Mouse (Mus musculus): ENCODE results near the gene Olfr420. TPM values are rescaled to one million over a fixed set of nuclear protein-coding genes. Genes with fewer than 3 reads are reported as not detected.

The Olfr420 gene
- polyA plus RNA-seq (2014; fragmentation: Illumina TruSeq; extraction: RNeasy Lipid Tissue Mini Kit (QIAGEN cat#74804); ENCODE audit: low read depth, low replicate concordance): not detected

GRCm38 (mm10) chr1:174155333-174155732 lies at the start of gene Olfr420:
TSS of gene Olfr420 (plus strand) at chr1:174155633.

DNA sequence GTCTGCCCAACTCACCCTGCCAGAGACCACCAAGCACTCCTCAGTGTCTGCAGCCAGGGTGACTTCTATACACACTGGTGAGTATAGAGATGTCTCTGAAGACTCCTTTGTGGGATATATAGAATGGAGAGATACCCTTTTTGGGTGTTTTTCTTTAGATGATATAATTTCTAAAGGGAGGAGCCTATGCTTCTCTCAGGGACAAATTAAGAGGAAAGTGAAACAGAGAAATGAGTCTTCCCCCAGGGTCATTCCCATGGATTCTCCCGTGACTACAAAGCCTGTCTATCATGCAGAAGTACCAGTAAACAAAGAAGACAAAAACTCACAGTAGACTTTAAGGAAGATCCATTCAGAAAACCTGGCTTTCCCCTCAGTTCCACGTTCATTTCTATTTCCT lies 34.4 kb upstream of the Olfr420 start, which contains the start of gene Olfr231:
Gene Olfr231 (minus strand): TSS at position 101 of the 400 bp plus-strand sequence.

GRCm38 (mm10) chr1:174131217-174131616 lies 24.2 kb upstream of the Olfr420 start, which contains the start of gene Olfr424:
TSS of gene Olfr424 (plus strand) at chr1:174131517.

DNA sequence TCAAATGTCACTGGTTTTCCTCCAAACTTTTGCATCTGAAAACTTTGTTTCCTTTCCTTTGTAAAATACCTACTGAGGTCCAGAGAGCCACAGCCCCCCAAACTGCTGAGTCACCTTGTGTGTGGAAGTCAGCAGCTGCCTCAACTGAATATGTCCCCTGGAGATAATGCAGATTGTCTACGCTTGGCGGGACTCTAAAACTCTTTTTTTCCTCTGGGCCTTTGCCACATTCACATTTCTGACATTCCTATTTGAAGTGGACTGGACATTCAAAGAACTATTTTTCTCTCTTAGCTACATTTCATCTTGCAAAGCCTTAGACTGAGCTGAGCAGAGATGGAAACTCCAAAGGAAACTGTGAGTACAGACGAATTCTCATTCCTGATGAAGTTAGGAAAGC lies 17.2 kb downstream of the Olfr420 start, which contains the start of gene Spta1:
Gene Spta1 (plus strand): TSS at position 172 of the 400 bp plus-strand sequence.

Other genes starting within 250 kb of the Olfr420 start
- gene Ifi211, start 242.6 kb upstream of the Olfr420 start, polyA plus RNA-seq (2014; fragmentation: Illumina TruSeq; extraction: RNeasy Lipid Tissue Mini Kit (QIAGEN cat#74804); ENCODE audit: low read depth, low replicate concordance): 13.5 TPM
- 85.2 TPM for gene Mndal, start 213.1 kb upstream of the Olfr420 start, polyA plus RNA-seq (2014; fragmentation: Illumina TruSeq; extraction: RNeasy Lipid Tissue Mini Kit (QIAGEN cat#74804); ENCODE audit: low read depth, low replicate concordance)
- gene Ifi203, start 213.0 kb upstream of the Olfr420 start, polyA plus RNA-seq (2014; fragmentation: Illumina TruSeq; extraction: RNeasy Lipid Tissue Mini Kit (QIAGEN cat#74804); ENCODE audit: low read depth, low replicate concordance): 55.6 TPM
- gene Ifi202b, start 172.9 kb upstream of the Olfr420 start, polyA plus RNA-seq (2014; fragmentation: Illumina TruSeq; extraction: RNeasy Lipid Tissue Mini Kit (QIAGEN cat#74804); ENCODE audit: low read depth, low replicate concordance): not detected
- 14.8 TPM for gene Ifi205, start 123.8 kb upstream of the Olfr420 start, polyA plus RNA-seq (2014; fragmentation: Illumina TruSeq; extraction: RNeasy Lipid Tissue Mini Kit (QIAGEN cat#74804); ENCODE audit: low read depth, low replicate concordance)
- gene Olfr433, start 114.9 kb upstream of the Olfr420 start, polyA plus RNA-seq (2014; fragmentation: Illumina TruSeq; extraction: RNeasy Lipid Tissue Mini Kit (QIAGEN cat#74804); ENCODE audit: low read depth, low replicate concordance): not detected
- gene Olfr432, start 106.4 kb upstream of the Olfr420 start, polyA plus RNA-seq (2014; fragmentation: Illumina TruSeq; extraction: RNeasy Lipid Tissue Mini Kit (QIAGEN cat#74804); ENCODE audit: low read depth, low replicate concordance): not detected
- gene Olfr430, start 89.0 kb upstream of the Olfr420 start, polyA plus RNA-seq (2014; fragmentation: Illumina TruSeq; extraction: RNeasy Lipid Tissue Mini Kit (QIAGEN cat#74804); ENCODE audit: low read depth, low replicate concordance): not detected
- not detected for gene Olfr429, start 71.3 kb upstream of the Olfr420 start, polyA plus RNA-seq (2014; fragmentation: Illumina TruSeq; extraction: RNeasy Lipid Tissue Mini Kit (QIAGEN cat#74804); ENCODE audit: low read depth, low replicate concordance)
- gene Olfr427, start 58.7 kb upstream of the Olfr420 start, polyA plus RNA-seq (2014; fragmentation: Illumina TruSeq; extraction: RNeasy Lipid Tissue Mini Kit (QIAGEN cat#74804); ENCODE audit: low read depth, low replicate concordance): not detected
- gene Olfr231, start 34.5 kb upstream of the Olfr420 start, polyA plus RNA-seq (2014; fragmentation: Illumina TruSeq; extraction: RNeasy Lipid Tissue Mini Kit (QIAGEN cat#74804); ENCODE audit: low read depth, low replicate concordance): not detected
- not detected for gene Olfr424, start 24.1 kb upstream of the Olfr420 start, polyA plus RNA-seq (2014; fragmentation: Illumina TruSeq; extraction: RNeasy Lipid Tissue Mini Kit (QIAGEN cat#74804); ENCODE audit: low read depth, low replicate concordance)
- gene Spta1, start 17.1 kb downstream of the Olfr420 start, polyA plus RNA-seq (2014; fragmentation: Illumina TruSeq; extraction: RNeasy Lipid Tissue Mini Kit (QIAGEN cat#74804); ENCODE audit: low read depth, low replicate concordance): 0.35 TPM
- gene Olfr419, start 96.4 kb downstream of the Olfr420 start, polyA plus RNA-seq (2014; fragmentation: Illumina TruSeq; extraction: RNeasy Lipid Tissue Mini Kit (QIAGEN cat#74804); ENCODE audit: low read depth, low replicate concordance): not detected
- 8,242 TPM for gene Mptx1, start 174.9 kb downstream of the Olfr420 start, polyA plus RNA-seq (2014; fragmentation: Illumina TruSeq; extraction: RNeasy Lipid Tissue Mini Kit (QIAGEN cat#74804); ENCODE audit: low read depth, low replicate concordance)
- gene Olfr417, start 209.5 kb downstream of the Olfr420 start, polyA plus RNA-seq (2014; fragmentation: Illumina TruSeq; extraction: RNeasy Lipid Tissue Mini Kit (QIAGEN cat#74804); ENCODE audit: low read depth, low replicate concordance): not detected
- not detected for gene Olfr248, start 235.4 kb downstream of the Olfr420 start, polyA plus RNA-seq (2014; fragmentation: Illumina TruSeq; extraction: RNeasy Lipid Tissue Mini Kit (QIAGEN cat#74804); ENCODE audit: low read depth, low replicate concordance)